Mouse (Mus musculus) midbrain, postnatal 0 days (tissue): Measurements from ENCODE around the gene Unc93b1. TPM values are rescaled to one million over a fixed set of nuclear protein-coding genes. Genes with fewer than 3 reads are reported as not detected.

ENCODE experiments used
- ATAC-seq: fragments of 200-750 bp; cut with Nextera tagmentation; 2 replicates; pipeline ENCODE4 v1.8.0; 2017; ENCODE audit warnings: moderate number of reproducible peaks, mild to moderate bottlenecking, moderate TSS enrichment, moderate library complexity; ENCODE audit not compliant: low FRiP score
- DNase-seq: peaks from one replicate; pipeline ENCODE4 v3.0.0-alpha.2; 2015; ENCODE audit warnings: low spot score
- H3K27ac ChIP-seq: fragments of 300-500 bp; sonication (generic); 2 replicates; pipeline ENCODE4 v1.5.1; 2014; ENCODE audit warnings: low read depth, mild to moderate bottlenecking, low read length, mixed read lengths
- H3K27me3 ChIP-seq: fragments of 300-500 bp; sonication (generic); 2 replicates; pipeline ENCODE4 v1.6.1; 2014; ENCODE audit warnings: low read length, control low read depth, mixed read lengths; ENCODE audit not compliant: insufficient read depth
- H3K36me3 ChIP-seq: fragments of 300-500 bp; sonication (generic); 2 replicates; pipeline ENCODE4 v1.6.1; 2014; ENCODE audit warnings: low read length, control low read depth, mixed read lengths; ENCODE audit not compliant: insufficient read depth
- H3K4me1 ChIP-seq: fragments of 300-500 bp; sonication (generic); 2 replicates; pipeline ENCODE4 v1.6.1; 2014; ENCODE audit warnings: mild to moderate bottlenecking, control low read depth, antibody characterized with exemption, low read length, mixed read lengths; ENCODE audit not compliant: insufficient read depth
- H3K4me2 ChIP-seq: fragments of 300-500 bp; sonication (generic); 2 replicates; pipeline ENCODE4 v1.6.1; 2014; ENCODE audit warnings: low read depth, mild to moderate bottlenecking, low read length, mixed read lengths; ENCODE audit not compliant: poor library complexity, severe bottlenecking
- H3K4me3 ChIP-seq: fragments of 300-500 bp; sonication (generic); 2 replicates; pipeline ENCODE4 v1.5.1; 2014; ENCODE audit warnings: low read depth, mild to moderate bottlenecking, low read length, moderate library complexity
- H3K9ac ChIP-seq: fragments of 300-500 bp; sonication (generic); replicated peaks from 2 replicates; pipeline ENCODE4 v1.6.1; 2014; ENCODE audit warnings: mild to moderate bottlenecking, low read length, moderate library complexity, mixed read lengths; ENCODE audit not compliant: poor library complexity, severe bottlenecking
- H3K9me3 ChIP-seq: fragments of 300-500 bp; sonication (generic); 2 replicates; pipeline ENCODE4 v1.6.1; 2016; ENCODE audit warnings: low read length, control low read depth
- CTCF ChIP-seq: IDR thresholded peaks from 2 replicates; pipeline ENCODE4 v1.5.1; 2016; ENCODE audit warnings: antibody characterized with exemption, mild to moderate bottlenecking
- WGBS: fragments of 180-500 bp; shearing (Covaris S2); extraction: QIAGEN DNeasy Blood & Tissue Kit; methylation state at CpG from one replicate; pipeline ENCODE4 v1.1.7; 2014; 5-methylcytosine and 5-hydroxymethylcytosine counted together
- polyA plus RNA-seq: library from polyadenylated mRNA; unstranded; fragments of >200 nt; fragmentation: Nextera tagmentation; extraction: Ambion mirVana; gene quantifications from 2 replicates; pipeline ENCODE4 v1.2.1, GENCODE M21; 2015
- total RNA-seq: library from RNA; depleted of rRNA; stranded (reverse); fragments of >200 nt; gene quantifications from 2 replicates; pipeline ENCODE4 v1.2.3, GENCODE M21; 2014

The Unc93b1 gene
- total and polyA plus RNA-seq, 2 experiments from 2014 or later, result 11.2 to 23.2 TPM

- 71% methylated on average over 2 of the region's 2 CpGs for WGBS
- H3K4me2 ChIP-seq, result no peak overlapping the region
- no peak for TF ChIP-seq CTCF
These were observed 40.9 kb downstream of the Unc93b1 start for GRCm38 (mm10) chr19:3975866-3976265.

GRCm38 (mm10) chr19:3980309-3980708, 45.3 kb downstream of the Unc93b1 start:
- Histone ChIP-seq H3K4me3 (no peak overlapping the region), H3K27me3 (no peaks in the 10 kb centered on the region), H3K4me1 (no peaks in the 10 kb centered on the region), H3K36me3 (no peaks in the 10 kb centered on the region), H3K4me2 (no peak overlapping the region), H3K27ac (peak overlapping the region; percentile 12; the same call in 1 of the 2 replicates), H3K9me3 (no peaks in the 10 kb centered on the region), H3K9ac (no peak overlapping the region)
- peak; percentile 88 for TF ChIP-seq CTCF
- DNase-seq (peak; percentile 92), ATAC-seq (peak; percentile 61)
- 11% methylated on average over 4 of the region's 4 CpGs for WGBS

More at GRCm38 (mm10) chr19:3975866-3976265, 40.9 kb downstream of the Unc93b1 start:
- no peaks in the 10 kb centered on the region for H3K9me3 ChIP-seq
- H3K4me1 ChIP-seq, result no peaks in the 10 kb centered on the region
- ATAC-seq (no peak), DNase-seq (no peak)
- no peaks in the 10 kb centered on the region for H3K27me3 ChIP-seq
- H3K27ac ChIP-seq, result no peak overlapping the region
- no peak overlapping the region for H3K4me3 ChIP-seq
- H3K36me3 ChIP-seq, result no peaks in the 10 kb centered on the region
- no peak overlapping the region for H3K9ac ChIP-seq

- WGBS, result 81% methylated on average over 9 of the region's 9 CpGs
- H3K4me2 ChIP-seq, result no peak overlapping the region
- no peak for ATAC-seq
These were observed 45.9 kb downstream of the Unc93b1 start for GRCm38 (mm10) chr19:3980917-3981316.

GRCm38 (mm10) chr19:3983527-3984200, 48.7 kb downstream of the Unc93b1 start:
- Histone ChIP-seq H3K27me3 (no peaks in the 10 kb centered on the region), H3K4me3 (no peak overlapping the region), H3K9me3 (no peaks in the 10 kb centered on the region), H3K9ac (no peak overlapping the region), H3K4me1 (no peaks in the 10 kb centered on the region), H3K4me2 (no peak overlapping the region), H3K36me3 (no peaks in the 10 kb centered on the region), H3K27ac (no peak overlapping the region)
- WGBS, result 28% methylated on average over 9 of the region's 9 CpGs
- ATAC-seq (no peak), DNase-seq (no peak)
- no peak for TF ChIP-seq CTCF

More at GRCm38 (mm10) chr19:3980917-3981316, 45.9 kb downstream of the Unc93b1 start:
- H3K9me3 ChIP-seq, result no peaks in the 10 kb centered on the region
- TF ChIP-seq CTCF, result no peak
- no peaks in the 10 kb centered on the region for H3K4me1 ChIP-seq
- no peak overlapping the region for H3K9ac ChIP-seq
- DNase-seq, result no peak
- H3K36me3 ChIP-seq, result no peaks in the 10 kb centered on the region
- H3K27me3 ChIP-seq, result no peaks in the 10 kb centered on the region
- H3K27ac ChIP-seq, result no peak overlapping the region
- H3K4me3 ChIP-seq, result no peak overlapping the region

DNA sequence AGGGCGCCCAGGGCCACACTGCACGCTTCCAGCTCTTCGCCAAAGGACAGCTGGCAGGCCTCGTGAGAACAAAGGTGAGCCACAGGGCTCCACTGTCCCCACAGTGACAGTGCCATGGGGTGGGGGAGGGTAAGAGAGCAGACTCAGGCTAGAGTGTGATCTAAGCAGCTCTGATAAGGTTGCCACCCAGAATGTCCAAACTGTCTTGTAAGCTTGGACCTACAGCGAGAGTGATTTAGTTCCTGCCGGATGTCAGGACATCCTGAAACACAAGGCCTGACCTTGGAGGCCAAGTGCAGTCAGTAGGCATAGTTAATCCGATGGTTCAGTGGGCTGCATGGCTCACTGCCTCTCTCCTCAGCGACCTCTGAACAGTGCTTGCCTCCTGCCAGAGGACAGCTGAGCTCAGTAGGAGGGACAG, 50.3 kb downstream of the Unc93b1 start:
- Histone ChIP-seq H3K27me3 (no peaks in the 10 kb centered on the region), H3K27ac (no peak overlapping the region), H3K4me2 (no peak overlapping the region), H3K9ac (no peak overlapping the region), H3K4me1 (no peaks in the 10 kb centered on the region), H3K9me3 (no peaks in the 10 kb centered on the region), H3K36me3 (no peaks in the 10 kb centered on the region), H3K4me3 (no peak overlapping the region)
- ATAC-seq (no peak), DNase-seq (no peak)
- 23% methylated on average over 8 of the region's 8 CpGs for WGBS
- no peak for TF ChIP-seq CTCF

GRCm38 (mm10) chr19:3986334-3986733, 51.3 kb downstream of the Unc93b1 start, which contains the start of gene Acy3:
Gene Acy3 (plus strand): TSS chr19:3986570.
- Histone ChIP-seq H3K36me3 (no peaks in the 10 kb centered on the region), H3K9me3 (no peaks in the 10 kb centered on the region), H3K4me3 (no peak within 1 kb of the TSS), H3K27ac (no peak within 1 kb of the TSS), H3K4me1 (no peaks in the 10 kb centered on the region), H3K4me2 (no peak within 1 kb of the TSS), H3K9ac (no peak within 1 kb of the TSS), H3K27me3 (no peaks in the 10 kb centered on the region)
- 22% methylated on average over 8 of the region's 8 CpGs for WGBS
- no peak for TF ChIP-seq CTCF
- DNase-seq (no peak), ATAC-seq (no peak)
